Mouse (Mus musculus) urinary bladder, postnatal 36 days (tissue): ENCODE measurements around the gene Rcc1.
"Not testable (repeated sequence)": the region's sequence is repeated elsewhere in the genome, so short reads cannot be mapped to it uniquely, and the experiment has no call there.

ENCODE experiments used
- DNase-seq, 2 experiments: peaks; one replicate each; pipeline ENCODE4 v3.0.0; 2022; ENCODE audit warnings: low spot score in 2 of 2, mixed read lengths in 1 of 2

Gene Rcc1

GRCm38 (mm10) chr4:132312627-132313026 is 40.8 kb downstream of the Rcc1 start:
- no peak for DNase-seq

DNA sequence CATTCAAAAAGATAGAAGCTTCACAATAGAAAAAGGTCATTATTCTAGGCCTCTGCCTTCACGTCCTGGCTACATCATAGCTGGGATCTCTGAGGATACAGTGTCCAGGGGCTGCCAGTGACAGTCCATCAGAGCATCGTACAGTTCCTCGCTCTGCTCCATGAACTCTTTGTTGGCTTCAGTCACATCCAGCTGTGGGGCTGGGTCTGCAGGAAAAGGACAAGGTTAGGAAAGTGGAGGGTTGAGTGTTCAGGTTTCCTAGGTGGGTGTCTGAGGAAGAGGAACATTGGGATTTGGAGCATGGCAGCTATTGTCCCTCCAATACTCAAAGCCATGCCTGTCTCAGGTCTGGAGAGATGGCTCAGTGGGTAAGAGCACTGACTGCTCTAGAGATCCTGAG is 41.6 kb downstream of the Rcc1 start:
- no peak for DNase-seq

- no peak for DNase-seq
Observed at GRCm38 (mm10) chr4:132311209-132311608, 42.2 kb downstream of the Rcc1 start.

GRCm38 (mm10) chr4:132309849-132310472 is 43.4 kb downstream of the Rcc1 start:
- peak in 1 of 2 experiments; percentile 31 for DNase-seq

- peak in 1 of 2 experiments; percentile 17 for DNase-seq
Observed at GRCm38 (mm10) chr4:132309140-132309848, 44.1 kb downstream of the Rcc1 start.

DNA sequence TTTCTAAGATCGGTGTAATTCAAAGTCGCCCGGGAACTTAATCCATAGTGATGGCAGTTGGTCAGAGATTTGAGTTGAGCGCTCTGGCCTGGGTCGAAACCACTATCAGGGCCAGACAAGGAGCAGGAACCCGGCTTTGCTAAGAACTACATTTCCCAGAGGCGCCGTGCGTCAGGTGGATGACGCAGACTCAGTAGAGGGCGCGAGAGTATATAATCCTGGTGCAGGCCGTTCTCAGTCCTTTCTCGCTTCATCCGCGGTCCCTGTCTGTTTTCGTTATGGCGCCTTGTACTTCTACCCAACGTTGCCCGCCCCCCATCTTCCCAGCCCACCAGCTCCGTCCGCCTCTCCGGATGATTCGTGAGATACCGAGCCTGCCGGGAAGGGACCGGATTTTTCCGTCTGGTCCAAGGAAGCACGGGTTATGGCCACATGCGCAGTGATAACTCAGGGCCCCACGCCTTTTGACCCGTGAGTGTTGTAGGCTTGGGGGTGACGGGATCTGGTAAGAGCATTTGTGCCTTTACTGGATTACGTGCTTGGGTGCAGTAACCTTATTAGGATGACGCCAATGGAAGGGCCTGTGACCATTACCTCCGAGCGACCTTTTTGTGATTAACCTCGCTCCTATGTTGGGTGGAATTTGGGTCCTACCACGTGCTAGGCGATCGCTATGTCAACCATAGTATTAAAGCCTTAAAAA is 44.8 kb downstream of the Rcc1 start:
- DNase-seq = peak; percentile 85 to 90

DNA sequence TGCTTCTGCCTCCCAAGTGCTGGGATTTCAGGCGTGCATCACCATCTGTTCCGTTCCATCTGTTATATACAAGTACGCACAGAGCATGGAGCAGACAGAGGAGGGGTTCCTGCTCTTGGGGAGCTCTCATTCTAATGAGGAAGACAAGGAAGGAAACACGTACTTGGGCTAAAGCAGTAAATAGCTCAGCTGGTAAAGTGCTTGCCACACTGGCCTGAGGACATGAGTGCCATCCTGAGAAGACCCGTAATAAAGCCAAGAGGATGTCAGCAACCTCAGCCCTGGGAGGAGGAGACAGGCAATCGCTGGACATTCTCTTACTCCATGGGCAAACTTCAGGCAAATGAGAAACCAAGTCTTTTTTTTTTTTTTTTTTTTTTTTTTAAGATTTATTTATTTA is 47.4 kb downstream of the Rcc1 start:
- DNase-seq = no peak

DNA sequence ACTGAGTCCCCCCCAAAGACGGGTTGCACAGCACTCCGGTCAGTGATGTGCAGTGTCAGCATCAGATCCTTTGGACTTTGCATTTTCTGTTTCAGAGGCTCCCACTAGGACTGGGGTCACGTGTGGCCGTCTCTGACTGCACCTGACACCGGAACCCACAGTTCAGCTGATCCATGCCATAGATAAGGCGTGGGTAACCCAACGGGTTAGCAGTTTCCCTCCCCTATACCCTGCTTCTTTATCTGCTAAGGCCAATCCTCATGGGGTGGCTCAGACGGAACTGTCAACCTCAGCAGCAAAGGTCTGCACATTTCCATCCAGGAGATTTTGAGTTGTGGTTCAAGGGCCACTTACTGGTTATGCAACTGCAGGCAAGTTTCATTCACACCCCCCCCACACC is 48.1 kb downstream of the Rcc1 start:
- no peak for DNase-seq

DNA sequence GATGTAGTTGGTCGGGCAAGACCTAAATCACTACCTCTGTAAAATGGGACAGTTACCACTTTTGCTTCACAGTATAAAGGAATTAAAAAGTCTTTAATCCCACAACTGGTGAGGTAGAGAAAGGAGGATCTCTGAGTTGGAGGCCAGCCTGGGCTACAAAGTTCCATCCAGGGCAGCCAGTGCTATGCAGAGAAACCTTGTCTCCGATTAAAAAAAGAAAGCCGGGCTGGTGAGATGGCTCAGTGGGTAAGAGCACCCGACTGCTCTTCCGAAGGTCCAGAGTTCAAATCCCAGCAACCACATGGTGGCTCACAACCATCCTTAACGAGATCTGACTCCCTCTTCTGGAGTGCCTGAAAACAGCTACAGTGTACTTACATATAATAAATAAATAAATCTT is 49.9 kb downstream of the Rcc1 start:
- not testable (repeated sequence) for DNase-seq

GRCm38 (mm10) chr4:132302939-132303479 is 50.4 kb downstream of the Rcc1 start, which contains the start of gene Rab42:
Rab42 (minus strand) TSS chr4:132303385.
- peak; percentile 16 to 46 for DNase-seq

DNA sequence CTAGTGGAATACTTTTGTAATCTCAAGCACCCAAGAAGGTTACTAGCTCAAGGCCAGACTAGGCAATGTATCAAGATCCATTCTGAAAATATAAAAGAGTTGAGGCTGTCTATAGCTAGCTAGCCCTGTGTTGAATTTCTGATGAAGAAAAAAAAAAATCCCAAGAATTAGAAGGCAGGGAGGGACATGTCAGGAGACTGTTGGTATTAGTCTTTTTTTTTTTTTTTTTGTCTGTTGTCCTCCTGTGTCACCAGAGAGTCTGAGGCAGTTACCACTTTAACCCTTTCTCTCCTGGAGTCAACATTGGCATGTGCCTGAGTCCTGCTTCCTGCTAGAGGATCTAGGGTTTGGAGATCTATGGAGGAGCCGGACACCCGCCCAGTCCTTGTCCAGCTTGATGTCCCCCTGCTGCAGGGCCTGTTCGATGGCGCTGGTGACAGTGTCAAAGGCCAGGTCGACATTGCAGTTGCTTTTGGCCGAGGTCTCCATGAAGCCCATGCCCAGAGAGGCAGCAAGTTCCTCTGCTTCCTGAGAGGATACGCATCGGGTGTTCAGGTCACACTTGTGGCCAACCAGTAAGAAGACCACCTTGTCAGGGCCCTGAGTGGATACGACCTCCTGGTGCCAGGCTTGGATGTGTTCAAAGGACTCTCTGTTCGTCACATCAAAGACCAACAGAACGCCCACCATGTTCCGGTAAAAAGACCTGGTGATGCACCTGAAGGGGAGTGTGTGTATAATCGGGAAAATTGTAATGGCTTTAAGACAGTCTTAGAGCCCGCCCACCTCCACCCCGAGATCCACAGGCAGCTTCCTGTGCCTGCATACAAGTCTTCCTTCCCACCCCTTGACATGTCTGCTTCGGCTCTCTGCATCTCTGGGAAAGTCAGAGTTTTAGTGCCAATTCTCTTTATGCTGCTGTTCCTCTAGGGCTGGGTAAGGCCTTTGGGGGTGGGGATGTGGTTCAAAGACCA is 51.2 kb downstream of the Rcc1 start:
- no peak for DNase-seq

- no peak for DNase-seq
Observed at GRCm38 (mm10) chr4:132301486-132301885, 51.9 kb downstream of the Rcc1 start.

GRCm38 (mm10) chr4:132299849-132300248 is 53.6 kb downstream of the Rcc1 start:
- DNase-seq = no peak

DNA sequence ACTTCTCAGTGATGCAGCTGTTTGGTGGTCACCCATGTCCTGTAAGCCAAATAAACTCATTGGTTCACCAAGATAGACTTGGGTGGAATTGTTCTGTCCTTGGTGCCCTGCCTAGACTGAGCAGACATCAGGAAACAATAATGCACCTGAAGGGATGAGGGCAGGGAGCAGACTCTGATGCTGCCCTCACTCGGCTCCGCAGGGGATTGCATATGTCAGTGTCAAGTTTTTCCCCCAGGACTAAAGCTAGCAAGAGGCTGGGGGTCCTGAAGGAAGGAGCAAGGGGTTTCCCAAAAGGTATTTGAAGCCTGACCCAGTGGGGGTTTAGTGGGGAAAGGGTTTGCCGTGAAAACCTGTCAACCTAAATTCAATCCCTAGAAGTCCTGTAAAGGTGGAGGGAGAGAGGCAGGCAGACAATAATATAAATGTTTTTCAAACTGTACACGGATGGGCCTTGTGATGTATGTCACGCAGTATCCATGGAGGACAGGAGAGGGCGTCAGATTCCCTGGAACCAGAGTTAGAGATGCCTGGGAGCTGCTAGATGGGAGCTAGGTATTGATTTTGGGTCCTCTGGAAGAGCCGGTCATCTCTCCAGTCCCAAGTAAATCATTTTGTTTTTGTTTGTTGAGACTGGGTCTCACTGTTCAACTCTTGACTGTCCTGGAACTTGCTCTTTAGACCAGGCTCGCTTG is 57.6 kb downstream of the Rcc1 start:
- no peak for DNase-seq

DNA sequence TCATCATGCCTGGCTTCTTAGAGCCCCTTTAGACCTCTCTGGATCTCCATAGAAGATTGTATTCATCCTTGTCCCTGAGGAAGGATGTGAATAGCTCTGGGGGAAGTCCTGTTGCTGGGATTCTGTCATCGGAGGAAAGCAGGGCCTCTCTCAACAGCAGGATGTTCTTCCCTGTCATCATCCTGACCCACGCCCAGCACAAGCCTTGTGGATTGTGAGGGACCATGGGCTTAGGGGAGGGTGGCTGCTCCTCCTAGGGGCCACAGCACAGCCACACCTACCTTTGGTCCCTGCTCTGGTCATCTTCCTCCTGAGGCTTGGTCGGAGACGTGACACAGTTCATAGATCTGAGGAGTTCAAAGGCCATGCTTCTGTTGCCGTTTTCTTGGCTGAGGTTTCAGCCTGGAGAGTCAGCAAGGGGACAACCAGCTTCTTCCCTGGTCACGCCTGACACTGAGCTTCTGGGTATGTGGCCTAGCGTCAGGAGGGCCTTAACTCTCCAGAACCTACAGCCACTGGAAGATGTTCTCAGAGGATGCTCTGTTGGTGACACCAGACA is 59.6 kb downstream of the Rcc1 start:
- no peak for DNase-seq

- no peak for DNase-seq
Observed at GRCm38 (mm10) chr4:132292988-132293387, 60.4 kb downstream of the Rcc1 start.

- DNase-seq = no peak
Observed at GRCm38 (mm10) chr4:132291624-132292335, 61.6 kb downstream of the Rcc1 start.

DNA sequence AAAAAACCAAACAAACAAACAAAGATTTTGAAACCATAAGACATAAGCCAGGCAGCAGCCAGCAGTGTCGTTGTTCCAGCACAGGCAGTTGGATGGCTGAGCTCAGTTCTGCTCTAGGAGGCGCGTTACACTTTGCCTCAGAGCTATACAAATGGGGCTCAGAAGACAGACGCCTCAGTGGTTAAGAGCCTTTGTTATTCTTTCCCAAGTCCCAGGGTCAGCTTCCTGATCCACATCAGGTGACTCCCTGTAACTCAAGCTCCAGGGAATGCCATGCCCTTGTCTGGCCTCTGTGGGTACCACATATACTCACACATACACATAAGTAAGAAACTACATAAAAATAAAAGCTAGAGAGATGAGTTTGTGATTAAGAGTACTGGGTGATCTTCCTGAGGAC is 62.3 kb downstream of the Rcc1 start:
- DNase-seq = no peak

DNA sequence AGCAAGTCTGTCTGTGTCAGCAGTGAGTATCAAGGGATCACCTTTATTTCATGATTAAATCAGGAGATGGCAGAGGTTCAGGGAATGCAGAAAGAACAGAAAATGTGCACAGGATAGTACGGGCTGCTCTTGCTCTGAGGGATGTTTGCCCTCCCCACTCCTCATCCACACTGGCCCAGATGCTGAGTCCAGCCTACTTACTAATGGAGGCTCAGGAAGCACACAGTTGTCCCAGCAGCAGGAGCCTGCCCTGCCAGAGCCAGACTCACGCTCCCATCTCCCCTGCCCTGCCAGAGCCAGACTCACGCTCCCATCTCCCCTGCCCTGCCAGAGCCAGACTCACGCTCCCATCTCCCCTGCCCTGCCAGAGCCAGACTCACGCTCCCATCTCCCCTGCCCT is 64.6 kb downstream of the Rcc1 start:
- not testable (repeated sequence) for DNase-seq
